Mouse (Mus musculus) olfactory bulb, adult 2 months (tissue): ENCODE measurements around the gene Col26a1.

Source experiments
- CTCF ChIP-seq: fragments of 200-500 bp; IDR thresholded peaks from 2 replicates; pipeline ENCODE4 v1.5.1; 2012; ENCODE audit warnings: low read depth, mild to moderate bottlenecking, low read length, moderate library complexity; ENCODE audit not compliant: insufficient read depth
- POLR2A ChIP-seq: fragments of 200-500 bp; IDR thresholded peaks from 2 replicates; pipeline ENCODE4 v1.6.1; 2012; ENCODE audit warnings: mild to moderate bottlenecking, low read depth, low read length, moderate library complexity; ENCODE audit not compliant: insufficient read depth

DNA sequence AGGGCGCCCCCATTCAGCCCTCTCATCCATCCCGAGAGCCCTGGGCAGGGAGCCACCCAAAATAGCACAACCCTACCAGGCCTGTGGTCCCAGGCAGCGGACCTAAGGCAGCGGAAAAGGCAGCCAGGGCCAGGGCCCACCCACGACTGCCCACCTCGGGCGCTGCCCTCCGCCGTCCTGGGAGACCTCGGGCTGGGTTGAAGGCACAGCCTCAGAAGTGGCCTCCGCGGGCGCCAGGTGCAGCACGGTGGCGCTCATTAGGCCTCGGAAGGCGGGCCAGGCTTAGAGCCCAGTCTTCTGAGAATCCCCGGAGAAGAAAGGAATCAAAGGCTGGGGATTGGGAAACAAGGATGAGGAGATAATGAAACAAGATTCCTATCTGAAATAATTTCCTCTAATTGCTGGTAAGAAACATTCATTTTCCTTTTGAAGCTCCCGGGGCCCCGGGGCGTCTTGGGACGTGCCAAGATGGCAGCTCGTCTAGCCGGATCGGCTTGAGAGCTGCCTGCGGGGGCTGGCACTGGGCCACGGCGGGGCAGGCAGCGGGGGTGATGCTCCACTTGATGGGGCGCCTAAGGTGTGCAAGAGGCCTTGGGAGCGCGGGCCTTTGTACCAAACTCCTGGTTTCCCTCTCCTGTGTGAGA lies 168.7 kb downstream of the Col26a1 start:
- TF ChIP-seq POLR2A (no peak), CTCF (no peak)
